Mouse (Mus musculus) limb, embryonic 10.5 days (tissue): ENCODE data around the gene Csk. TPM values are rescaled to one million over a fixed set of nuclear protein-coding genes. Genes with fewer than 3 reads are reported as not detected.

Experiments used
- DNase-seq: peaks from one replicate; pipeline ENCODE4 v3.0.0-alpha.2; 2017; ENCODE audit warnings: low spot score
- H3K27ac ChIP-seq: fragments of 300-500 bp; sonication (generic); 2 replicates; pipeline ENCODE4 v1.5.1; 2016; ENCODE audit warnings: mild to moderate bottlenecking
- H3K27me3 ChIP-seq: fragments of 300-500 bp; sonication (generic); 2 replicates; pipeline ENCODE4 v1.6.1; 2016; ENCODE audit warnings: low read depth, mild to moderate bottlenecking; ENCODE audit not compliant: poor library complexity, severe bottlenecking
- H3K36me3 ChIP-seq: fragments of 300-500 bp; sonication (generic); 2 replicates; pipeline ENCODE4 v1.6.1; 2016; ENCODE audit warnings: mild to moderate bottlenecking, moderate library complexity
- H3K4me1 ChIP-seq: fragments of 300-500 bp; sonication (generic); 2 replicates; pipeline ENCODE4 v1.6.1; 2016
- H3K4me3 ChIP-seq: fragments of 300-500 bp; sonication (generic); 2 replicates; pipeline ENCODE4 v1.5.1; 2016; ENCODE audit warnings: mild to moderate bottlenecking, moderate library complexity
- H3K9me3 ChIP-seq: fragments of 300-500 bp; sonication (generic); replicated peaks from 2 replicates; pipeline ENCODE4 v1.6.1; 2016; ENCODE audit warnings: mild to moderate bottlenecking
- WGBS: fragments of 180-500 bp; shearing (Covaris S2); methylation state at CpG from one replicate; pipeline ENCODE4 v1.1.7; 2016; 5-methylcytosine and 5-hydroxymethylcytosine counted together
- polyA plus RNA-seq: library from polyadenylated mRNA; unstranded; fragments of >200 nt; fragmentation: Nextera tagmentation; extraction: Ambion mirVana; gene quantifications from 2 replicates; pipeline ENCODE4 v1.2.1, GENCODE M21; 2016

Csk gene
- 33.2 and 40.1 TPM in 2 replicates for polyA plus RNA-seq

GRCm38 (mm10) chr9:57653283-57653682, at the start of gene Csk:
Gene Csk (minus strand): TSS chr9:57653631.
- Histone ChIP-seq H3K36me3 (no peaks in the 10 kb centered on the region), H3K27me3 (peaks cover 27% of the 10 kb centered on the region), H3K4me1 (peaks cover 33% of the 10 kb centered on the region), H3K4me3 (no peak within 1 kb of the TSS), H3K9me3 (no peaks in the 10 kb centered on the region), H3K27ac (no peak within 1 kb of the TSS; the same call in 1 of the 2 replicates)
- no peak for DNase-seq
- WGBS, result 48% methylated on average over 5 of the region's 5 CpGs

DNA sequence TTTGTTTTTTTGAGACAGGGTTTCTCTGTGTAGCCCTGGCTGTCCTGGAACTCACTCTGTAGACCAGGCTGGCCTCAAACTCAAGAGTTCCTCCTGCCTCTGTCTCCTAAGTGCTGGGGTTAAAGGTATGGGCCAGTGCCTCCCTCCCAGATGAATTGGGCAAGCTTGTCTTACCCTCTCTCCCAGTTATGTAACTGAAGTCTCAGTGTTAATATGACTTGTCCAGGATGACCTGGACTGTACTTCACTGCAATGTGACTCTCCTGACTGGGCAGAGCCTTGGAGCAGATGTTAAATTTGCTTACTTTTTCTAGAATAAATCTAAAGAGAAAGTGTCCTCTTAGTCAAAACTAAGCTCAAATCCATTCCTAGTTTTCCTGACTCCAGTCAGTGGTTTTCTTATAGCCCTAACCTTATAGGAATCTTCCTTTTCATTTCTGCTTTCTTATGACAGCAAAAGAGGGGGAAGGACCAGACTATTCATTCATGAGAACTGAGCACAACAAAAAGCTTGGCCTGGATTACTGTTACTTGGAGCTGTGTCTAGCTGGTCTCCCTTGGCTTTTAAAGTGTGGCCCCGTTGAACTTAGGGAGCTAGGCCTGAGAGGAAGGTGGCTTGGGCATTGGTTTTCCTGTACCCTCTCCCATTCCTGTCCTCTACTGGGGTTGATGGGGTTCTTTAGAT, 45.2 kb upstream of the Csk start:
- peaks cover 50% of the 10 kb centered on the region for H3K27me3 ChIP-seq
- no peak overlapping the region for H3K4me3 ChIP-seq
- H3K36me3 ChIP-seq, result no peaks in the 10 kb centered on the region
- H3K4me1 ChIP-seq, result peaks cover 26% of the 10 kb centered on the region
- no peaks in the 10 kb centered on the region for H3K9me3 ChIP-seq
- 74% methylated on average over 1 of the region's 1 CpGs for WGBS
- no peak for DNase-seq
- no peak overlapping the region for H3K27ac ChIP-seq

DNA sequence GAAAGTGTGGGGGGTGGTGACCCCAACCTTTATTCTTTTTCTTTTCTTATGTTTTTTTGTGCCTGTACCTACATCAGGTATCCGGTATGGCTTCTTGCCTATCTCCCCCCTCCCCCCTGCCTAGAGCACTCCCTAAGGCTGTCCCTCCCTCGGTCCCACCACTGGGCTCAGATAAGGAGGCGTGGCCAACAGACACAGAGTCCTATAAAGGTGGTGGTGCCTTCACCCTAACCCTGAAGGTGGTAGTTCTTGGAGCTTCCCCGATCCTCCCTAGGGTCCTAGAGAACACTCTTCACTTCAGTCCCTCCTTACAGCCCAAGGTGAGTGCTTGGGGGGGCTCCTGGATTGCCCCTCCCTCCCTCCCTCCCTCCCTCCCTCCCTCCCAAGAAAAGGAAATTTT, 43.9 kb upstream of the Csk start:
- Histone ChIP-seq H3K4me3 (no peak overlapping the region), H3K36me3 (no peaks in the 10 kb centered on the region), H3K27me3 (peaks cover 63% of the 10 kb centered on the region), H3K27ac (no peak overlapping the region), H3K9me3 (no peaks in the 10 kb centered on the region), H3K4me1 (peaks cover 26% of the 10 kb centered on the region)
- WGBS, result 6% methylated on average over 4 of the region's 4 CpGs
- no peak for DNase-seq

DNA sequence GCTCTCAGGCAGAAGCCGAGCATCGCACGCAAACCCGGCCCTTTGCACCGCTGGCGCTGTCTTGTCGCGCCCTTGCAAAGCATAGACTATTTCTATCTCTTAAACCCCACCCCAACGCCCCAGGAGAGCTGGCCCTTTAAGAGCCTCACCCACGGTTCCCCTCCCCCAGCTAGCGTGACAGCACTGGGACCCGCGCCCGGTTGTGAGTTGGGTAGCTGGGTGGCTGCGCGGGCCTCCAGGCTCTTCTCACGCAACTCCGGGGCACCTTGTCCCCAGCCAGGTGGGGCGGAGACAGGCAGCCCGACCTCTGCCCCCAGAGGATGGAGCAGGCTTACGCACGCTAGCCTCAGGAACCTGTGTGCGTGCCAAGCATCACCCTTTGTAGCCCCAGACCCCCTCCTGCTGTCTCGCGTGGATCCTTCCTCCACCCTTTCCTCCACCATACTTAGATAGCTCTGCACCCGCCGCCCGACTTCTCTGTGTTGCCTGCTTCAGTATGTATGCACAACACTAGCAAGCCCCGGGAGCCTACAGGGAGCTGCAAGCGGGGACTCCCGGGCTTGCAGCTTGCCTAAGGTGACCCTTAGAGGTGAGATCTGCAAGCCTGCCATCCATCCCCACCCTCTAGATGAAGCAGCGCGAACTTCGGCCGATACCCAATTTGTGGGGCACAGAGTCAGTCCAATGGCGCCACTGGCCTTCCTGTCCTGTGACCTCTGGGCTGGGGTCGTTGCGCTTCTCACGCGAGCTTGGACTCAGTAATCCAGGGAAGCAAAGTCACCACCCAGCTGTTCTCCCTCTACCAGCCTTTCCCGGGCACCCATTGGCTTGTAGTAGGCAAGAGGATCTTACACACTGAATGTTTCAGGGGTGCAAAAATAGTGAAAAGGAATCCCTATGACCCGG, 43.2 kb upstream of the Csk start:
- Histone ChIP-seq H3K4me3 (peak overlapping the region; percentile 53), H3K9me3 (no peaks in the 10 kb centered on the region), H3K36me3 (no peaks in the 10 kb centered on the region), H3K4me1 (peaks cover 19% of the 10 kb centered on the region), H3K27ac (peak overlapping the region; percentile 50), H3K27me3 (peaks cover 64% of the 10 kb centered on the region)
- DNase-seq, result peak; percentile 47
- under 1% methylated on average over 42 of the region's 42 CpGs for WGBS

GRCm38 (mm10) chr9:57694108-57694507, 40.7 kb upstream of the Csk start:
- 74% methylated on average over 2 of the region's 2 CpGs for WGBS
- DNase-seq, result no peak
- H3K27me3 ChIP-seq, result peaks cover 64% of the 10 kb centered on the region
- no peaks in the 10 kb centered on the region for H3K9me3 ChIP-seq
- H3K4me3 ChIP-seq, result no peak overlapping the region
- H3K4me1 ChIP-seq, result peaks cover 18% of the 10 kb centered on the region
- no peak overlapping the region for H3K27ac ChIP-seq
- H3K36me3 ChIP-seq, result no peaks in the 10 kb centered on the region

DNA sequence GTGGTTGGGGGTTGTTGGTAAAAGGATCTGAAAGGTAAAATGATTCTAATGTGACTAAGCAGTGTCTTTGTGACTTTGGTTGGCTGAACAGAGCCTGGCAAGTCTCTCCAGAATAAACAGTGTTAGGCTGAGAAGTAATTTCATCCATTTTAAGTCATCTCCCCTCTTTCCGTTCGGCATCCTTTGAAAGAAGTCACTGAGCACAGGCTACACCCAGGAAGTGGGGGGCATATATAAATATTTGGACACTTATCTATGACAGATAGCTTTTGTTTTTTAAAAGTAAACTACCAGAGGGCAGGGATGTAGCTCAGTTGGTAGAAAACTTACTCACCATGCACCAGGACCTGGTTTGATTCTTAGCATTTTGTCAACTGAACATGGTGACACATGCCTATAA, 35.2 kb upstream of the Csk start:
- H3K9me3 ChIP-seq, result no peaks in the 10 kb centered on the region
- no peak overlapping the region for H3K4me3 ChIP-seq
- H3K4me1 ChIP-seq, result no peaks in the 10 kb centered on the region
- H3K27ac ChIP-seq, result no peak overlapping the region
- H3K36me3 ChIP-seq, result no peaks in the 10 kb centered on the region
- DNase-seq, result no peak
- WGBS, result 81% methylated on average over 2 of the region's 2 CpGs
- H3K27me3 ChIP-seq, result peaks cover 13% of the 10 kb centered on the region; the same call in 1 of the 2 replicates

- Histone ChIP-seq H3K4me3 (no peak overlapping the region), H3K9me3 (no peaks in the 10 kb centered on the region), H3K36me3 (no peaks in the 10 kb centered on the region), H3K27ac (no peak overlapping the region), H3K27me3 (peaks cover 9% of the 10 kb centered on the region; the same call in 1 of the 2 replicates), H3K4me1 (no peaks in the 10 kb centered on the region)
- 55% methylated on average over 2 of the region's 2 CpGs for WGBS
- no peak for DNase-seq
Observed at GRCm38 (mm10) chr9:57688158-57688557, 34.7 kb upstream of the Csk start.

DNA sequence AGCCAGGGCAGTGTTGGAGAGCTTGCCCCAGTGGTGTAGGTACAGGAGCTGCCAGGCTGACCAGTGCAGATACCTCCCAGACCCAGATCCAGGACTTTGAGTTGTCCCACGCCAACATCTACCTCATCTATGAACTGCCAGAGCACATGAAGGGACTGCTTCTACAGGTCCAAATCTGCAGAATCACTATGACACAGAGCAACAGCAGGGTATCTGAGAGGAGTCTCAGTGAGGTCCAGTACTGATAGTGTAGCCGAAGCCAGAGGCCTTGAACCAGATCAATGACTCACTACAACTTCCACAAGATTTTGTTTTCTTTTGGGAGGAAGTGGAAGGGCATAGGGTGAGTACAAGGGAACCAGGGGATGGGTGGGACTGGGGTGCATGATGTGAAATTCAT, 34.3 kb upstream of the Csk start, which contains the start of gene Cyp1a1:
Gene Cyp1a1 (plus strand): TSS at position 178 of the 400 bp plus-strand sequence.
- Histone ChIP-seq H3K27ac (no peak within 1 kb of the TSS), H3K9me3 (no peaks in the 10 kb centered on the region), H3K27me3 (peaks cover 5% of the 10 kb centered on the region; the same call in 1 of the 2 replicates), H3K4me1 (no peaks in the 10 kb centered on the region), H3K36me3 (no peaks in the 10 kb centered on the region), H3K4me3 (no peak within 1 kb of the TSS)
- no peak for DNase-seq
- 90% methylated on average over 2 of the region's 2 CpGs for WGBS

GRCm38 (mm10) chr9:57686011-57686410, 32.6 kb upstream of the Csk start:
- Histone ChIP-seq H3K9me3 (no peaks in the 10 kb centered on the region), H3K4me1 (no peaks in the 10 kb centered on the region), H3K36me3 (no peaks in the 10 kb centered on the region), H3K27me3 (no peaks in the 10 kb centered on the region), H3K4me3 (no peak overlapping the region), H3K27ac (no peak overlapping the region)
- DNase-seq, result no peak
- 88% methylated on average over 5 of the region's 5 CpGs for WGBS

GRCm38 (mm10) chr9:57683520-57683919, 30.1 kb upstream of the Csk start, which contains the start of gene Cyp1a2:
Gene Cyp1a2 (minus strand): TSS chr9:57683703.
- H3K27ac ChIP-seq, result no peak within 1 kb of the TSS
- WGBS, result 87% methylated on average over 5 of the region's 5 CpGs
- no peaks in the 10 kb centered on the region for H3K9me3 ChIP-seq
- no peak within 1 kb of the TSS for H3K4me3 ChIP-seq
- DNase-seq, result no peak
- H3K27me3 ChIP-seq, result no peaks in the 10 kb centered on the region
- no peaks in the 10 kb centered on the region for H3K36me3 ChIP-seq
- no peaks in the 10 kb centered on the region for H3K4me1 ChIP-seq

GRCm38 (mm10) chr9:57681411-57681810, 28.0 kb upstream of the Csk start:
- Histone ChIP-seq H3K4me3 (no peak overlapping the region), H3K4me1 (no peaks in the 10 kb centered on the region), H3K27me3 (no peaks in the 10 kb centered on the region), H3K27ac (no peak overlapping the region), H3K9me3 (no peaks in the 10 kb centered on the region), H3K36me3 (no peaks in the 10 kb centered on the region)
- DNase-seq, result no peak
- 83% methylated on average over 10 of the region's 10 CpGs for WGBS

DNA sequence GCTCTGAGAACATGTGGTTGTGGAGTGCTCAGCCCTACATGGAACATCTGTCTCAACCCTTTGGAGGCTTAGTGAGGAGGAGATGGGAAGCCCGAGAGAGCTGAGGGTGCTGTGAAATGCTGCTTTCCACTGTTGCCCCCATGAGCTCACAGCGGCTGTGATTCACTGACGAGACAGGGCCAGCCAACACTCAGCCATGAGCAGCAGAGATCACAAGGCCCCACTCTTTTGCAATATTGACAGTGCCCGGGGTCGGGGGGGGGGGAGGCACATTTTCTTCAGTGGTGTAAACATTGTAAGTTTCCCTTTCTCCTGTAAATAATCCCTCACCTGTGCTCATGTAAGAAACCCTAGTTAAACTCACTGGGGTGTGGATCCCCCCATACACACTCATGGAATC, 18.1 kb upstream of the Csk start:
- H3K27me3 ChIP-seq, result no peaks in the 10 kb centered on the region
- H3K36me3 ChIP-seq, result no peaks in the 10 kb centered on the region
- 90% methylated on average over 5 of the region's 5 CpGs for WGBS
- H3K4me1 ChIP-seq, result no peaks in the 10 kb centered on the region
- no peak for DNase-seq
- no peak overlapping the region for H3K4me3 ChIP-seq
- no peak overlapping the region for H3K27ac ChIP-seq
- H3K9me3 ChIP-seq, result no peaks in the 10 kb centered on the region

GRCm38 (mm10) chr9:57671037-57671436, 17.6 kb upstream of the Csk start:
- WGBS, result 89% methylated on average over 4 of the region's 4 CpGs
- Histone ChIP-seq H3K4me3 (no peak overlapping the region), H3K36me3 (no peaks in the 10 kb centered on the region), H3K27me3 (no peaks in the 10 kb centered on the region), H3K9me3 (no peaks in the 10 kb centered on the region), H3K4me1 (no peaks in the 10 kb centered on the region), H3K27ac (no peak overlapping the region)
- DNase-seq, result no peak
